Mouse (Mus musculus) bone marrow macrophage, adult 2 months (primary cell): ENCODE results near the gene Kir3dl1.
"Not testable (repeated sequence)": the region's sequence is repeated elsewhere in the genome, so short reads cannot be mapped to it uniquely, and the experiment has no call there.

ENCODE experiments used
- CTCF ChIP-seq: IDR thresholded peaks from 2 replicates; pipeline ENCODE4 v1.5.1; 2012; ENCODE audit warnings: low read depth, mild to moderate bottlenecking, low read length, moderate library complexity
- POLR2A ChIP-seq: IDR thresholded peaks from 2 replicates; pipeline ENCODE4 v1.6.1; 2012; ENCODE audit warnings: mild to moderate bottlenecking, low read depth, low read length, borderline replicate concordance

DNA sequence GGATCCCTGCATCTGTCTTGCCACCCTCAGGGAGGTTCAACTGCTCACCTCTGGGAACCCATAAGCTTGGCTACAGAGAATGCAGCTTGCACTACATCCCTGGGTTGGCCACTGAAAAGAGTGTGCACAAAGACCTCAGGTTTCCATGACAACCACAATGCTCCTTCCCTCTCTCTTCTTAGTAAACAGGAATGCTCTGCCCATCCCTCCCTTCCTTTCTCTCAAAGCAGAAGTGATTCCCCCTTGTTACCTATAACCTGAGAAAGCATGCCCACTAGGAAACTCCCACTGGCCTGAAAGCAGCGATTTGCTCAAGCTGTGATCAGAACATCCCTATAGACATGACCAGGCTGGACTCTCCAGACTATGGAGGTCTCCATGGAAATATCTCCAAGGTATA is 26.2 kb downstream of the Kir3dl1 start, which contains the start of gene Kir3dl2:
- TF ChIP-seq POLR2A, CTCF: not testable (repeated sequence)
